Mouse (Mus musculus) testis, adult 2 months (tissue): ENCODE results near the gene Sf1.

Experiments used
- CTCF ChIP-seq: fragments of 200-500 bp; IDR thresholded peaks from 2 replicates; pipeline ENCODE4 v1.5.1; 2012; ENCODE audit warnings: low read depth, mild to moderate bottlenecking, inconsistent platforms, low read length, moderate library complexity; ENCODE audit not compliant: control insufficient read depth, insufficient read depth, insufficient replicate concordance
- POLR2A ChIP-seq: fragments of 200-500 bp; IDR thresholded peaks from 2 replicates; pipeline ENCODE4 v1.6.1; 2012; ENCODE audit warnings: low read depth, mild to moderate bottlenecking, inconsistent platforms, low read length, moderate library complexity; ENCODE audit not compliant: control insufficient read depth

DNA sequence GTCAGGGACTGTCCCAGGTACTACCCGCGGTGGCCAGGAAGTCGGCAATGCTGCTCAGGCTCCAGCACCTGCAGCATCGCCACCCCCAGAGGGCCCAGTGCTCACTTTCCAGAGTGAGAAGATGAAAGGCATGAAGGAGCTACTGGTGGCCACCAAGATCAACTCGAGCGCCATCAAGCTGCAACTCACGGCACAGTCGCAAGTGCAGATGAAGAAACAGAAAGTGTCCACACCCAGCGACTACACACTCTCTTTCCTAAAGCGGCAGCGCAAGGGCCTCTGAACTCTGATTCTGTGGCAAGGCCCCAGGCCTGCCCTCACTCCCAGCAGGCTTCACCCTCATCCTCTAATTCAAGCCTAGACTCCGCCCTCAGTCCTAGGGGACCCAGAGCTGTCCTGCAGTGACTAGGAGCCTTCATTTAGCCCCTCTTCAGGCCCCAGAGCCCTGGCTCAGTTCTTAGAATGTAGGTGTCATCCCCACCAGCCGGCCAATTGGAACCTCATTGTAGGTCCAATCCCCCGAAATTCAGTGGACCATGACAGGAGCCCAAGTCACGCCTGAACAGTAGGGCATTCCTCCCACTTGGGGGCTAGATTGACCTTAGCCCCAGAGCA lies 23.5 kb upstream of the Sf1 start:
- TF ChIP-seq CTCF (no peak), POLR2A (no peak)
